Mouse (Mus musculus): ENCODE results near the gene Prkce. TPM values are rescaled to one million over a fixed set of nuclear protein-coding genes. Genes with fewer than 3 reads are reported as not detected.

Gene Prkce
- polyA plus RNA-seq (2012; rRNA removed), result 0.65 and 0.89 TPM in 2 replicates

GRCm38 (mm10) chr17:86167320-86168230, at the start of gene Prkce:
TSS of gene Prkce (plus strand) at chr17:86167785.

GRCm38 (mm10) chr17:86145079-86145951, 22.3 kb upstream of the Prkce start, which contains the start of gene Srbd1:
TSS of gene Srbd1 (minus strand) at chr17:86145175.

GRCm38 (mm10) chr17:86505183-86505631, 337.6 kb downstream of the Prkce start, which contains the start of gene Gm10309:
TSS of gene Gm10309 (minus strand) at chr17:86505232.

Other genes starting within 250 kb of the Prkce start
- gene Srbd1, start 22.6 kb upstream of the Prkce start, polyA plus RNA-seq (2012; rRNA removed), result 3.3 and 3.7 TPM in 2 replicates

Measured in liver, embryonic 18 days (tissue).